Mouse (Mus musculus) lung, adult 2 months (tissue): ENCODE data around the gene Siae.

Experiments
- CTCF ChIP-seq: fragments of 200-500 bp; IDR thresholded peaks from 2 replicates; pipeline ENCODE4 v1.5.1; 2011; ENCODE audit warnings: mild to moderate bottlenecking, low read length, control low read depth; ENCODE audit not compliant: insufficient read depth
- POLR2A ChIP-seq: fragments of 200-500 bp; IDR thresholded peaks from 2 replicates; pipeline ENCODE4 v1.6.1; 2011; ENCODE audit warnings: low read depth, mild to moderate bottlenecking, control low read depth, low read length, borderline replicate concordance; ENCODE audit errors: extremely low read depth

DNA sequence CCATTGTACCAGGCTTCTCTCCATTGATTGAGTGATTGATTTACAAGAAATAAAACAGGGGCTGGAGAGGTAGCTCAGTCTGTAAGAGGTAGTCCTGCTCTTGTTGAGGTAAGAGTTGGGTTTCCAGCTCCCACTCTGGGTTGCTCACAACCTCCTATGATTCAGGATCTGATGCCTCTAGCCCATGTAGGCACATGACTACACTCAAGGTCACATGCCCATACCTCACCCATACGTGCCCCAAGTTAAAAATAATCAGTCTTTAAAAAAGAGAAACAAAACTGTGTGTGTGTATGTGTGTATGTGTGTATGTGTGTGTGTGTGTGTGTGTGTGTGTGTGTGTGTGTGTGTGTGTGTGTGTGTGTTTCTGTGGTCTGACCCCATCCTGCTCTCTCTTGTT is 40.1 kb downstream of the Siae start:
- TF ChIP-seq CTCF = no peak
- no peak for TF ChIP-seq POLR2A
